Mouse (Mus musculus): ENCODE data around the gene Dab1. TPM values are rescaled to one million over a fixed set of nuclear protein-coding genes. Genes with fewer than 3 reads are reported as not detected.

Dab1 gene
- polyA plus RNA-seq, 1 experiment from 2014 or later: 1.3 TPM

DNA sequence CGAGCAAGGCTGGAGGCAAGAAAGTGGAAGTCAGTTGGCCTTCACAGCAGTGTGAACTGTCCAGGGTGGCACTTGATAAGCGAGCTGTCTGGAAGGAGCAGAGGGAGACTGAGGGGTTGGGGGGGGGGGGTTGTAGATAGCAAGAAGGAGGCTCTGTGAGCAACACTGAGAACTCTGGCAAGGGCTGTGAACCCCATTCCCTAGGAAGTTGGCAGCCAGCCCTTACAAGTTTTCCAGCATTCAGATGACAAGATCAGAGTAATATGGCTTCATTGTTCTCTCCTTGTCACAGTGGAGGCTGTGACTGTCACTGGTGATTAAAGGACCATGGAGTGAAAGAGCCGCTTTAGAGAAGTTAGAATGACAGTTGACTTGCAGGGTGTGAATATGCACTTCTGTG lies 662.4 kb downstream of the Dab1 start:
- Histone ChIP-seq H3K4me3 (ENCODE audit: low read depth, low read length) (no peak overlapping the region), H3K9ac (ENCODE audit: low read depth, low read length) (no peak overlapping the region), H3K9me3 (replicated peaks; ENCODE audit: control insufficient read depth, low read length) (no peaks in the 10 kb centered on the region), H3K27ac (ENCODE audit: low read length) (no peak overlapping the region), H3K36me3 (ENCODE audit: control insufficient read depth, insufficient read depth) (no peaks in the 10 kb centered on the region), H3K4me2 (ENCODE audit: low read depth, low read length) (no peak overlapping the region), H3K4me1 (ENCODE audit: control insufficient read depth, low read depth, low read length) (no peaks in the 10 kb centered on the region), H3K27me3 (ENCODE audit: control insufficient read depth, insufficient read depth, low read depth, low read length) (no peaks in the 10 kb centered on the region)
- no peak for ATAC-seq (ENCODE audit: low read depth)
- 34% methylated on average over 3 of the region's 3 CpGs for WGBS (ENCODE audit: insufficient replicate concordance)

GRCm38 (mm10) chr4:104283906-104284305 lies 664.7 kb downstream of the Dab1 start:
- H3K27ac ChIP-seq (ENCODE audit: low read length): no peak overlapping the region
- H3K4me2 ChIP-seq (ENCODE audit: low read depth, low read length): no peak overlapping the region
- H3K9ac ChIP-seq (ENCODE audit: low read depth, low read length): no peak overlapping the region
- no peak for ATAC-seq (ENCODE audit: low read depth)
- H3K4me3 ChIP-seq (ENCODE audit: low read depth, low read length): no peak overlapping the region
- H3K4me1 ChIP-seq (ENCODE audit: control insufficient read depth, low read depth, low read length): no peaks in the 10 kb centered on the region
- H3K36me3 ChIP-seq (ENCODE audit: control insufficient read depth, insufficient read depth): no peaks in the 10 kb centered on the region
- no peaks in the 10 kb centered on the region for H3K27me3 ChIP-seq (ENCODE audit: control insufficient read depth, insufficient read depth, low read depth, low read length)
- 55% methylated on average over 6 of the region's 6 CpGs for WGBS (ENCODE audit: insufficient replicate concordance)
- H3K9me3 ChIP-seq (replicated peaks; ENCODE audit: control insufficient read depth, low read length): no peaks in the 10 kb centered on the region

DNA sequence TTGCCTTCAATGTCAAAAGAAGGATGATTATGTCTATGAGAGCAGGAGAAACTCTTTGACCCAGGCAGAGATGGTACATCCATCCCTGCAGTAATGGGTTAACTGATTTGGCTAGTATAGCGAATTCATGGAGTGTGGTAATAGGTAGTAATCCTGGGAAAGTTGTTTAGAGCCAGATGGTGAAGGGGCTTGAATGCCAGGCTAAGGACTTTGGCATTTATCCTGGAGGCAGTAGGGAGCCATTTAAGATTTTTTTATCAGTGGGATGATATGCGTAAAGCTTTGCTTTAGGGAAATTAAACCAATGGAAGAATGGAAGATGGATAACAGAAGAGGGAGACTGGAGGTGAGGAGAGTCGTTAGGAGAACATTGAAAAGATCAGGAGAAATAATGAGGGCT lies 669.2 kb downstream of the Dab1 start:
- H3K36me3 ChIP-seq (ENCODE audit: control insufficient read depth, insufficient read depth): no peaks in the 10 kb centered on the region
- H3K4me1 ChIP-seq (ENCODE audit: control insufficient read depth, low read depth, low read length): no peaks in the 10 kb centered on the region
- no peak overlapping the region for H3K4me3 ChIP-seq (ENCODE audit: low read depth, low read length)
- no peak overlapping the region for H3K27ac ChIP-seq (ENCODE audit: low read length)
- no peak for ATAC-seq (ENCODE audit: low read depth)
- H3K9ac ChIP-seq (ENCODE audit: low read depth, low read length): no peak overlapping the region
- H3K27me3 ChIP-seq (ENCODE audit: control insufficient read depth, insufficient read depth, low read depth, low read length): no peaks in the 10 kb centered on the region
- H3K9me3 ChIP-seq (replicated peaks; ENCODE audit: control insufficient read depth, low read length): no peaks in the 10 kb centered on the region
- WGBS (ENCODE audit: insufficient replicate concordance): 52% methylated on average over 3 of the region's 3 CpGs
- H3K4me2 ChIP-seq (ENCODE audit: low read depth, low read length): no peak overlapping the region

- no peak for ATAC-seq (ENCODE audit: low read depth)
- Histone ChIP-seq H3K27ac (ENCODE audit: low read length) (no peak overlapping the region), H3K4me2 (ENCODE audit: low read depth, low read length) (no peak overlapping the region), H3K9ac (ENCODE audit: low read depth, low read length) (no peak overlapping the region), H3K27me3 (ENCODE audit: control insufficient read depth, insufficient read depth, low read depth, low read length) (no peaks in the 10 kb centered on the region), H3K4me1 (ENCODE audit: control insufficient read depth, low read depth, low read length) (no peaks in the 10 kb centered on the region), H3K9me3 (replicated peaks; ENCODE audit: control insufficient read depth, low read length) (no peaks in the 10 kb centered on the region), H3K36me3 (ENCODE audit: control insufficient read depth, insufficient read depth) (no peaks in the 10 kb centered on the region), H3K4me3 (ENCODE audit: low read depth, low read length) (no peak overlapping the region)
- WGBS (ENCODE audit: insufficient replicate concordance): 36% methylated on average over 3 of the region's 3 CpGs
Measured at GRCm38 (mm10) chr4:104301764-104302163, 682.6 kb downstream of the Dab1 start.

GRCm38 (mm10) chr4:104302996-104303652 lies 684.0 kb downstream of the Dab1 start:
- H3K4me1 ChIP-seq (ENCODE audit: control insufficient read depth, low read depth, low read length): no peaks in the 10 kb centered on the region
- H3K27ac ChIP-seq (ENCODE audit: low read length): no peak overlapping the region
- H3K36me3 ChIP-seq (ENCODE audit: control insufficient read depth, insufficient read depth): no peaks in the 10 kb centered on the region
- H3K9ac ChIP-seq (ENCODE audit: low read depth, low read length): no peak overlapping the region
- 67% methylated on average over 10 of the region's 10 CpGs for WGBS (ENCODE audit: insufficient replicate concordance)
- no peaks in the 10 kb centered on the region for H3K9me3 ChIP-seq (replicated peaks; ENCODE audit: control insufficient read depth, low read length)
- no peak for ATAC-seq (ENCODE audit: low read depth)
- H3K4me2 ChIP-seq (ENCODE audit: low read depth, low read length): no peak overlapping the region
- H3K27me3 ChIP-seq (ENCODE audit: control insufficient read depth, insufficient read depth, low read depth, low read length): no peaks in the 10 kb centered on the region
- no peak overlapping the region for H3K4me3 ChIP-seq (ENCODE audit: low read depth, low read length)

DNA sequence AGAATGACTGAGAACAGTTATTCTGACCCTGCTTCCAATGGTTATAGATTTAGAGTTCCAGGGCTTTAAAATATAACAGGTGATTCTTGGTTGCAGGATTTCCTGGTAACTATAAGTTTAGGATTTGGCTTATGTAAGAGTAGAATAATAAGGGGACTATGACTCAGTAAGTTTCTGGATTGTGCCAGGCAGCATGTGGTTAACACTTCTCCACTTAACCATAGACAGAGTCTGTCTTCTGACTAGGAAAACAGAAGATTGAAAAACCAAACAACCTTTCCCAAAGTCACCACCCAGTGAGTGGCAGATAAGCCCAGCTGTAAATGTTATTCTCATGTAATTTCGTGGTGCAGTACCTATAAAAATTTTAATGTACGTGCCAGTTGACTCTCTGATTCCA lies 688.6 kb downstream of the Dab1 start:
- H3K4me2 ChIP-seq (ENCODE audit: low read depth, low read length): no peak overlapping the region
- H3K4me3 ChIP-seq (ENCODE audit: low read depth, low read length): no peak overlapping the region
- ATAC-seq (ENCODE audit: low read depth): no peak
- H3K9me3 ChIP-seq (replicated peaks; ENCODE audit: control insufficient read depth, low read length): no peaks in the 10 kb centered on the region
- no peaks in the 10 kb centered on the region for H3K36me3 ChIP-seq (ENCODE audit: control insufficient read depth, insufficient read depth)
- no peak overlapping the region for H3K27ac ChIP-seq (ENCODE audit: low read length)
- WGBS (ENCODE audit: insufficient replicate concordance): 51% methylated on average over 2 of the region's 2 CpGs
- H3K9ac ChIP-seq (ENCODE audit: low read depth, low read length): no peak overlapping the region
- no peaks in the 10 kb centered on the region for H3K27me3 ChIP-seq (ENCODE audit: control insufficient read depth, insufficient read depth, low read depth, low read length)
- no peaks in the 10 kb centered on the region for H3K4me1 ChIP-seq (ENCODE audit: control insufficient read depth, low read depth, low read length)

GRCm38 (mm10) chr4:104326221-104326620 lies 707.1 kb downstream of the Dab1 start:
- H3K27me3 ChIP-seq (ENCODE audit: control insufficient read depth, insufficient read depth, low read depth, low read length): no peaks in the 10 kb centered on the region

GRCm38 (mm10) chr4:104331896-104332295 lies 712.7 kb downstream of the Dab1 start:
- no peak overlapping the region for H3K27ac ChIP-seq (ENCODE audit: low read length)
- H3K4me1 ChIP-seq (ENCODE audit: control insufficient read depth, low read depth, low read length): no peaks in the 10 kb centered on the region
- ATAC-seq (ENCODE audit: low read depth): no peak
- H3K9me3 ChIP-seq (replicated peaks; ENCODE audit: control insufficient read depth, low read length): no peaks in the 10 kb centered on the region
- H3K4me2 ChIP-seq (ENCODE audit: low read depth, low read length): no peak overlapping the region
- no peak overlapping the region for H3K4me3 ChIP-seq (ENCODE audit: low read depth, low read length)
- H3K9ac ChIP-seq (ENCODE audit: low read depth, low read length): no peak overlapping the region
- no peaks in the 10 kb centered on the region for H3K27me3 ChIP-seq (ENCODE audit: control insufficient read depth, insufficient read depth, low read depth, low read length)
- WGBS (ENCODE audit: insufficient replicate concordance): 41% methylated on average over 6 of the region's 6 CpGs
- H3K36me3 ChIP-seq (ENCODE audit: control insufficient read depth, insufficient read depth): no peaks in the 10 kb centered on the region

More at GRCm38 (mm10) chr4:104326221-104326620, 707.1 kb downstream of the Dab1 start:
- Histone ChIP-seq H3K9ac (ENCODE audit: low read depth, low read length) (no peak overlapping the region), H3K4me1 (ENCODE audit: control insufficient read depth, low read depth, low read length) (no peaks in the 10 kb centered on the region), H3K27ac (ENCODE audit: low read length) (no peak overlapping the region), H3K4me2 (ENCODE audit: low read depth, low read length) (no peak overlapping the region), H3K36me3 (ENCODE audit: control insufficient read depth, insufficient read depth) (no peaks in the 10 kb centered on the region), H3K9me3 (replicated peaks; ENCODE audit: control insufficient read depth, low read length) (no peaks in the 10 kb centered on the region), H3K4me3 (ENCODE audit: low read depth, low read length) (no peak overlapping the region)
- 52% methylated on average over 5 of the region's 5 CpGs for WGBS (ENCODE audit: insufficient replicate concordance)
- no peak for ATAC-seq (ENCODE audit: low read depth)

DNA sequence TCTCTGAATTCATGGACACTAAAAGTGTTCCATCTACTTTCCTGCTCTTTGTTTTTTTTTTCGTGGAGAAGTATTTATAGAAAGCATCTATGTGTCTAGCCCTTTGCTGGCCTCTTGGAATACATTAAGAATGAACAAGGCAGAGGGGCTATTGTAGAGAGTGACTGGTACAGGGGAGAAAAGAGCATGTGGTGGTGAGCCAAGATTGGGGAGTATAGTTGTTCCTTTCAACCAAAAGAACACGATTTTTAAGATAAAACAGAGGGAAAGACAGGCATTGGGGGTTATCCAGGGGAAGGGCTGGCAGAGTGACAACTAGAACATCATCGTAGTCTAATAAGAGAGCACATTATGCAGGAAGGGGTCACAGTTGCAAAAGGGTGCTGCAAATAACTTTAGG lies 713.2 kb downstream of the Dab1 start:
- Histone ChIP-seq H3K9me3 (replicated peaks; ENCODE audit: control insufficient read depth, low read length) (no peaks in the 10 kb centered on the region), H3K4me1 (ENCODE audit: control insufficient read depth, low read depth, low read length) (no peaks in the 10 kb centered on the region), H3K4me3 (ENCODE audit: low read depth, low read length) (no peak overlapping the region), H3K9ac (ENCODE audit: low read depth, low read length) (no peak overlapping the region), H3K36me3 (ENCODE audit: control insufficient read depth, insufficient read depth) (no peaks in the 10 kb centered on the region), H3K27me3 (ENCODE audit: control insufficient read depth, insufficient read depth, low read depth, low read length) (no peaks in the 10 kb centered on the region), H3K4me2 (ENCODE audit: low read depth, low read length) (no peak overlapping the region), H3K27ac (ENCODE audit: low read length) (no peak overlapping the region)
- no peak for ATAC-seq (ENCODE audit: low read depth)
- WGBS (ENCODE audit: insufficient replicate concordance): 45% methylated on average over 3 of the region's 3 CpGs

All from liver, embryonic 16.5 days (tissue).